Mouse (Mus musculus) megakaryocyte, embryonic 14.5 days (primary cell): ENCODE results near the gene Ccdc66. TPM values are rescaled to one million over a fixed set of nuclear protein-coding genes. Genes with fewer than 3 reads are reported as not detected.
A peak's percentile ranks its signal among the peaks of the same experiment; 100 is the strongest.

Experiments used
- H3K27me3 ChIP-seq: replicated peaks from 2 replicates; pipeline ENCODE3; 2012; ENCODE audit warnings: inconsistent platforms
- H3K36me3 ChIP-seq: replicated peaks from 2 replicates; pipeline ENCODE3; 2012; ENCODE audit warnings: low read length, inconsistent platforms, mixed read lengths
- H3K4me1 ChIP-seq: 2 replicates; pipeline ENCODE4 v1.6.1; 2012; ENCODE audit warnings: inconsistent platforms
- H3K4me3 ChIP-seq: replicated peaks from 2 replicates; pipeline ENCODE3; 2012; ENCODE audit warnings: moderate library complexity, mild to moderate bottlenecking, inconsistent platforms
- H3K9me3 ChIP-seq: 2 replicates; pipeline ENCODE4 v1.6.1; 2012; ENCODE audit warnings: inconsistent platforms
- FLI1 ChIP-seq: IDR thresholded peaks from 2 replicates; pipeline ENCODE4 v1.6.1; 2012; ENCODE audit warnings: low read length, inconsistent platforms, mixed read lengths
- GATA1 ChIP-seq: IDR thresholded peaks from 3 replicates; pipeline ENCODE4 v1.6.1; 2012; ENCODE audit warnings: mixed read lengths, low read length, inconsistent platforms, borderline replicate concordance
- polyA plus RNA-seq: library from polyadenylated mRNA; stranded (reverse); fragments of >175 nt; gene quantifications from 2 replicates; pipeline ENCODE4 v1.2.3, GENCODE M21; 2012; ENCODE audit warnings: low replicate concordance; ENCODE audit not compliant: insufficient read depth

Ccdc66 gene
- 0.18 TPM in 1 of 2 replicates, not detected in the other for polyA plus RNA-seq

- H3K36me3 ChIP-seq, result peaks cover 18% of the 10 kb centered on the region
- H3K9me3 ChIP-seq, result no peaks in the 10 kb centered on the region
- no peak for TF ChIP-seq GATA1
- no peak for TF ChIP-seq FLI1
- H3K4me3 ChIP-seq, result peak within 1 kb of the TSS; percentile 94
- H3K4me1 ChIP-seq, result peaks cover 24% of the 10 kb centered on the region
- H3K27me3 ChIP-seq, result peaks cover 2% of the 10 kb centered on the region
These were observed at the start of gene Ccdc66 for GRCm38 (mm10) chr14:27507894-27508643. Gene Ccdc66, minus strand, starts transcription at chr14:27508460.

- peaks cover 22% of the 10 kb centered on the region for H3K9me3 ChIP-seq
- no peaks in the 10 kb centered on the region for H3K27me3 ChIP-seq
- TF ChIP-seq FLI1 (no peak), GATA1 (no peak)
- H3K4me3 ChIP-seq, result no peak overlapping the region
- peaks cover 4% of the 10 kb centered on the region for H3K4me1 ChIP-seq
- no peaks in the 10 kb centered on the region for H3K36me3 ChIP-seq
These were observed 35.7 kb upstream of the Ccdc66 start for GRCm38 (mm10) chr14:27543838-27544426.

- Histone ChIP-seq H3K4me3 (no peak overlapping the region), H3K27me3 (peaks cover 2% of the 10 kb centered on the region), H3K36me3 (no peaks in the 10 kb centered on the region), H3K9me3 (peaks cover 30% of the 10 kb centered on the region), H3K4me1 (no peaks in the 10 kb centered on the region)
- TF ChIP-seq FLI1 (no peak), GATA1 (no peak)
These were observed 28.2 kb upstream of the Ccdc66 start for GRCm38 (mm10) chr14:27536441-27536840.

DNA sequence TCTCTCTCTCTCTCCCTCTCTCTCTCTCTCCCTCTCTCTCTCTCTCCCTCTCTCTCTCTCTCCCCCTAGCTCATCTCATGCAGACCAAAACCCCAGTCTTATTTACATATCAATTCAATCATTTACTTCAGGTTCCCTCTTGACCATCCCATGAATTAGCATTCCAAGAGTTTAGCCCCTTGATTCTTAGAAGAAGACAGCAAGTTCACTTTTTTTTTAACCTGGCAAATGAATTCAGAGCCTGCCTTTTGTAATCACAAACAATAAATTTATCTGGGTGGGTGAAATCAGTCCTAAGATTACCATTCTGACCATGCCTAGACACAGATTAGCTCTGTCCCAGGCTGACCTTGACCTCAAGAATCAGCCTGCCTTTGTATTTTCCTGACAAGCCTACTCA, 16.3 kb upstream of the Ccdc66 start:
- Histone ChIP-seq H3K9me3 (peaks cover 24% of the 10 kb centered on the region), H3K36me3 (no peaks in the 10 kb centered on the region), H3K4me3 (no peak overlapping the region), H3K4me1 (no peaks in the 10 kb centered on the region), H3K27me3 (no peaks in the 10 kb centered on the region)
- TF ChIP-seq GATA1 (no peak), FLI1 (no peak)

GRCm38 (mm10) chr14:27508644-27509301, 513 bp upstream of the Ccdc66 start:
- H3K4me1 ChIP-seq, result peaks cover 18% of the 10 kb centered on the region
- H3K36me3 ChIP-seq, result peaks cover 16% of the 10 kb centered on the region
- no peaks in the 10 kb centered on the region for H3K9me3 ChIP-seq
- TF ChIP-seq FLI1 (no peak), GATA1 (no peak)
- H3K4me3 ChIP-seq, result peak overlapping the region; percentile 94
- peaks cover 4% of the 10 kb centered on the region for H3K27me3 ChIP-seq

- peaks cover 72% of the 10 kb centered on the region for H3K36me3 ChIP-seq
- no peak overlapping the region for H3K4me3 ChIP-seq
- TF ChIP-seq FLI1, result no peak
- H3K9me3 ChIP-seq, result no peaks in the 10 kb centered on the region
- H3K27me3 ChIP-seq, result no peaks in the 10 kb centered on the region
- H3K4me1 ChIP-seq, result peaks cover 11% of the 10 kb centered on the region
These were observed 7.2 kb downstream of the Ccdc66 start for GRCm38 (mm10) chr14:27501096-27501495.

DNA sequence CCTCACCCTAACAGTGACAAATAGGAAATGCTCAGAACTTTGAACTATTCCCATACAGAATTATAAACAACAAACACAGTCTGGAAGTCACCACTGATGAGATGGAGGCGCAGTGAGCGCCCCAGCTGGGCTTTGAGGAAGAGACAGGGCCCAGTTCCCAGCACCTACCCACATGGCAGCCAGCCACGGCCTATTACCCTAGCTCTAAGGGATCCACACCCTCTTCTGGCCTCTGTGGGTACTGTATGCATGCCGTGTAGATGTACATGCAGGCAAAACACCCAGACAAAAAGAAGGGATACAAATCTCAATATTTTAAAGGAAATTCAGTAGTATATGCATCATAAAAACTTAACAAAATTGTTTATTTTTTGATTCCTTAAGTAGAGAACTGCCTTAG, 14.7 kb downstream of the Ccdc66 start:
- H3K36me3 ChIP-seq, result peaks cover 93% of the 10 kb centered on the region

DNA sequence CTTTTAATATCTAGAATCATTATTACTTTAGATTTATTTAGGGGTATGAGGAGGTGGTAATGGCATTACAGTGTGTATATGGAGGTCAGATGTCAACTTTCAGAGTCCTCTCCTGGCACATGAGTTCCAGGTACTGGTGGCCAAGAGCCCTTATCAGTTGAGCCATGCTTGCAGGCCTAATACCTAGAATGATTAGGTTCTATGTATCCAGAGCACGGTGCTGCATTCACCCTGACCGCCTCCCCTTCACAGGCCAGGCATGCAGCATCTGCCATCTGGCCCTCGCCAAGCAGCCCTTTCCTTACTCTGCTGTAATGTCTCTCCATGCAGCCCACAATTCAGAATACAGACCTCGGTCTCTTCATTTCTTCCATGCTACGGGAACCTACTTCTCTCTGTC, 16.9 kb downstream of the Ccdc66 start:
- no peaks in the 10 kb centered on the region for H3K4me1 ChIP-seq
- no peaks in the 10 kb centered on the region for H3K9me3 ChIP-seq
- H3K36me3 ChIP-seq, result peaks cover 95% of the 10 kb centered on the region
- TF ChIP-seq GATA1 (no peak), FLI1 (no peak)
- no peaks in the 10 kb centered on the region for H3K27me3 ChIP-seq
- no peak overlapping the region for H3K4me3 ChIP-seq

More for the DNA sequence above, 14.7 kb downstream of the Ccdc66 start:
- TF ChIP-seq GATA1 (no peak), FLI1 (no peak)
- Histone ChIP-seq H3K4me3 (no peak overlapping the region), H3K4me1 (0 out of 2 replicates have a peak, but pooled peaks cover 4% of the 10 kb centered on the region), H3K27me3 (no peaks in the 10 kb centered on the region), H3K9me3 (no peaks in the 10 kb centered on the region)

GRCm38 (mm10) chr14:27446963-27447362, 61.3 kb downstream of the Ccdc66 start:
- peaks cover 5% of the 10 kb centered on the region for H3K4me1 ChIP-seq
- H3K36me3 ChIP-seq, result peaks cover 83% of the 10 kb centered on the region
- H3K9me3 ChIP-seq, result no peaks in the 10 kb centered on the region
- TF ChIP-seq GATA1 (no peak), FLI1 (no peak)
- no peaks in the 10 kb centered on the region for H3K27me3 ChIP-seq
- H3K4me3 ChIP-seq, result no peak overlapping the region

- H3K4me1 ChIP-seq, result peaks cover 5% of the 10 kb centered on the region
- TF ChIP-seq FLI1, result no peak
- TF ChIP-seq GATA1, result no peak
- no peaks in the 10 kb centered on the region for H3K27me3 ChIP-seq
- H3K4me3 ChIP-seq, result no peak overlapping the region
- peaks cover 88% of the 10 kb centered on the region for H3K36me3 ChIP-seq
- H3K9me3 ChIP-seq, result no peaks in the 10 kb centered on the region
These were observed 63.4 kb downstream of the Ccdc66 start for GRCm38 (mm10) chr14:27444851-27445281.
